Mouse (Mus musculus) midbrain, embryonic 16.5 days (tissue): Measurements from ENCODE around the gene Vwa1. TPM values are rescaled to one million over a fixed set of nuclear protein-coding genes. Genes with fewer than 3 reads are reported as not detected.

Source experiments
- ATAC-seq: fragments of 200-750 bp; cut with Nextera tagmentation; 2 replicates; pipeline ENCODE4 v1.8.0; 2017; ENCODE audit warnings: moderate TSS enrichment
- H3K27ac ChIP-seq: fragments of 300-500 bp; sonication (generic); 2 replicates; pipeline ENCODE4 v1.5.1; 2014; ENCODE audit warnings: mild to moderate bottlenecking, low read length, mixed read lengths
- H3K27me3 ChIP-seq: fragments of 300-500 bp; sonication (generic); 2 replicates; pipeline ENCODE4 v1.6.1; 2014; ENCODE audit warnings: low read depth, low read length, mixed read lengths; ENCODE audit not compliant: control insufficient read depth, insufficient read depth
- H3K36me3 ChIP-seq: fragments of 300-500 bp; sonication (generic); 2 replicates; pipeline ENCODE4 v1.6.1; 2014; ENCODE audit warnings: mild to moderate bottlenecking, low read length, moderate library complexity, mixed read lengths; ENCODE audit not compliant: control insufficient read depth, insufficient read depth
- H3K4me1 ChIP-seq: fragments of 300-500 bp; sonication (generic); 2 replicates; pipeline ENCODE4 v1.6.1; 2014; ENCODE audit warnings: mild to moderate bottlenecking, low read length, mixed read lengths; ENCODE audit not compliant: control insufficient read depth, insufficient read depth
- H3K4me2 ChIP-seq: fragments of 300-500 bp; sonication (generic); 2 replicates; pipeline ENCODE4 v1.6.1; 2014; ENCODE audit warnings: mild to moderate bottlenecking, low read length, mixed read lengths
- H3K4me3 ChIP-seq: fragments of 300-500 bp; sonication (generic); 2 replicates; pipeline ENCODE4 v1.5.1; 2014; ENCODE audit warnings: low read depth, mild to moderate bottlenecking, low read length, moderate library complexity, mixed read lengths
- H3K9ac ChIP-seq: fragments of 300-500 bp; sonication (generic); 2 replicates; pipeline ENCODE4 v1.6.1; 2014; ENCODE audit warnings: low read depth, low read length, mixed read lengths
- H3K9me3 ChIP-seq: fragments of 300-500 bp; sonication (generic); replicated peaks from 2 replicates; pipeline ENCODE4 v1.6.1; 2014; ENCODE audit warnings: mild to moderate bottlenecking, low read length, mixed read lengths; ENCODE audit not compliant: control insufficient read depth, poor library complexity, severe bottlenecking
- WGBS: fragments of 180-500 bp; shearing (Covaris S2); extraction: QIAGEN DNeasy Blood & Tissue Kit; methylation state at CpG from one replicate; pipeline ENCODE4 v1.1.7; 2014; 5-methylcytosine and 5-hydroxymethylcytosine counted together
- microRNA-seq: library from miRNA; unstranded; fragments of <30 nt; microRNA quantifications from one replicate; pipeline ENCODE4, GENCODE M21; 2017
- polyA plus RNA-seq: library from polyadenylated mRNA; unstranded; fragments of >200 nt; fragmentation: Nextera tagmentation; extraction: Ambion mirVana; gene quantifications from 2 replicates; pipeline ENCODE4 v1.2.1, GENCODE M21; 2015

Vwa1 gene
- polyA plus RNA-seq, 1 experiment from 2014 or later = 31.0 TPM

DNA sequence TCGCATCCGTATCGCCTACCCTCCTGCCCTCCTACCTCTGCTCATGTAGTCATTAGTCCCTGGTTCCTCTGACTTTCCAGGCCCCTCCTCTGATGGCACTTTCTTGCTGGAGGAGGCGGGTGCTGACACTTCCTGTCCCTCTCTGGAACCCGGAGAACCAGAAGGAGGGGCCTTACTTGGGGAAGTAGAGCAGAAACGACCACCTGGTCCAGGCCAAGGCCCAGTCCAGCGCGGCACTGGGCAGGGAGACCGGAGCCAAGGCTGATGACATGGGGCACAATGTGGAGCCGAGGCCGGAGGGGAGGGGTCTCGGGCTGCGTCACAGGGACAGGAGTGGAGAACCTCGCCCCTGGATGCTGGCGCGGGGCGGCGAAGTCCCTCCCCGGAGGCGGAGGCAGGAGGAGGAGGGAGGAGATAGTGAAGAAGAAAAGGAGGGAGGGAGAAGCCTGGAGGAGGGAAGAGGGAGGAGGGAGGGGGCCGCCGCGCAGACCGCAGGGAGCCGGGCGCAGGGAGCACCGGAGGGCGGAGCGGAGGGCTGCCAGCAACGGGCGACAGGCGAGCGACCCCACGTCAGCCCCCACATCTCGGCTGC is 40.1 kb downstream of the Vwa1 start, which contains the start of gene Tmem240:
TSS of gene Tmem240 (plus strand) at position 451 of the 592 bp plus-strand sequence.
- Histone ChIP-seq H3K27me3 (no peaks in the 10 kb centered on the region), H3K9ac (peak within 1 kb of the TSS; percentile 96), H3K27ac (peak within 1 kb of the TSS; percentile 96), H3K9me3 (no peaks in the 10 kb centered on the region), H3K4me2 (peak within 1 kb of the TSS; percentile 91), H3K4me3 (peak within 1 kb of the TSS; percentile 88), H3K36me3 (peaks cover 2% of the 10 kb centered on the region), H3K4me1 (peaks cover 26% of the 10 kb centered on the region)
- WGBS = under 1% methylated on average over 22 of the region's 35 CpGs
- ATAC-seq = peak; percentile 90

GRCm38 (mm10) chr4:155733267-155733666 is 41.2 kb downstream of the Vwa1 start:
- Histone ChIP-seq H3K9ac (no peak overlapping the region), H3K36me3 (no peaks in the 10 kb centered on the region; the same call in 1 of the 2 replicates), H3K27ac (no peak overlapping the region), H3K4me1 (peaks cover 26% of the 10 kb centered on the region), H3K4me3 (no peak overlapping the region), H3K9me3 (no peaks in the 10 kb centered on the region), H3K4me2 (peak overlapping the region; percentile 91; the same call in 1 of the 2 replicates), H3K27me3 (no peaks in the 10 kb centered on the region)
- no peak for ATAC-seq
- WGBS = 87% methylated on average over 10 of the region's 10 CpGs

DNA sequence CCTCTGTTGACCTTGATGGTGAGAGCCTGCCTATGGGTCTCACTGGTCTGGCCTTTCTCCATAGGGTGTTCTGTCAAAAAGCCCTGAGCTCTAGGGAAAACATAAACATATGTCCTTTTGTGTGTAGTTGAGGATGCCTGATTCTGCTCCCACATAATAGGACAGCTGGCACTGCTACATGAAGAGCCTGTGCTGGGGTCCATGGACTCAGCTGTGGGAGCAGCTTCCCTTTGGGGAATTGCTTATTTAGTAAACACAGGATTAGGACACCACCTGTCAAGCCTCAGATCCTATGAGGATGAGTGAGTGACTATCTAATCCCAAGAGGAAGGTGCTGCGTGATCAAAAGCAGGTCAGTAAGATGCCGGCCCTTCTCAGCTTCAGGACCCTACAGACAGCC is 46.5 kb downstream of the Vwa1 start:
- no peak overlapping the region for H3K9ac ChIP-seq
- H3K4me3 ChIP-seq = no peak overlapping the region
- H3K27me3 ChIP-seq = no peaks in the 10 kb centered on the region
- no peaks in the 10 kb centered on the region for H3K9me3 ChIP-seq
- ATAC-seq = no peak
- 47% methylated on average over 2 of the region's 2 CpGs for WGBS
- H3K27ac ChIP-seq = no peak overlapping the region
- H3K4me2 ChIP-seq = no peak overlapping the region
- peaks cover 3% of the 10 kb centered on the region for H3K36me3 ChIP-seq
- H3K4me1 ChIP-seq = no peaks in the 10 kb centered on the region; the same call in 1 of the 2 replicates

GRCm38 (mm10) chr4:155721668-155722083 is 52.8 kb downstream of the Vwa1 start:
- Histone ChIP-seq H3K4me3 (no peak overlapping the region), H3K4me2 (no peak overlapping the region), H3K9me3 (no peaks in the 10 kb centered on the region), H3K4me1 (no peaks in the 10 kb centered on the region), H3K9ac (no peak overlapping the region), H3K27me3 (no peaks in the 10 kb centered on the region), H3K27ac (no peak overlapping the region), H3K36me3 (peaks cover 6% of the 10 kb centered on the region; the same call in 1 of the 2 replicates)
- ATAC-seq = no peak
- WGBS = 52% methylated on average over 4 of the region's 4 CpGs

Small RNAs within 50 kb of the gene (microRNA-seq; reads per million reads assigned to microRNA genes)
- not detected for gene Gm27743

Other genes starting within 250 kb of the Vwa1 start
- 77.1 and 79.9 TPM in 2 replicates for gene Nadk, start 212.3 kb downstream of the Vwa1 start, polyA plus RNA-seq
- gene Slc35e2, start 173.3 kb downstream of the Vwa1 start, polyA plus RNA-seq = 14.7 and 15.5 TPM in 2 replicates
- 57.2 and 58.9 TPM in 2 replicates for gene Cdk11b, start 149.8 kb downstream of the Vwa1 start, polyA plus RNA-seq
- gene Gm10563, start 129.3 kb downstream of the Vwa1 start, polyA plus RNA-seq = not detected in 2 replicates
- 3.1 and 4.6 TPM in 2 replicates for gene Mmp23, start 121.3 kb downstream of the Vwa1 start, polyA plus RNA-seq
- 57.3 and 60.9 TPM in 2 replicates for gene Mib2, start 105.5 kb downstream of the Vwa1 start, polyA plus RNA-seq
- 11.4 and 12.2 TPM in 2 replicates for gene Fndc10, start 80.4 kb downstream of the Vwa1 start, polyA plus RNA-seq
- 151 and 153 TPM in 2 replicates for gene Ssu72, start 69.9 kb downstream of the Vwa1 start, polyA plus RNA-seq
- 22.0 and 25.3 TPM in 2 replicates for gene Tmem240, start 39.9 kb downstream of the Vwa1 start, polyA plus RNA-seq
- gene Atad3a, start 13.6 kb downstream of the Vwa1 start, polyA plus RNA-seq = 87.9 and 93.2 TPM in 2 replicates
- 0.85 and 1.1 TPM in 2 replicates for gene Tmem88b, start 11.2 kb upstream of the Vwa1 start, polyA plus RNA-seq
- not detected in 2 replicates for gene Ankrd65, start 15.7 kb upstream of the Vwa1 start, polyA plus RNA-seq
- gene Mrpl20, start 28.2 kb upstream of the Vwa1 start, polyA plus RNA-seq = 243 and 257 TPM in 2 replicates
- gene Ccnl2, start 37.8 kb upstream of the Vwa1 start, polyA plus RNA-seq = 148 and 154 TPM in 2 replicates
- gene Aurkaip1, start 56.6 kb upstream of the Vwa1 start, polyA plus RNA-seq = 131 and 134 TPM in 2 replicates
- gene Mxra8, start 65.0 kb upstream of the Vwa1 start, polyA plus RNA-seq = 16.9 and 21.1 TPM in 2 replicates
- gene Dvl1, start 72.7 kb upstream of the Vwa1 start, polyA plus RNA-seq = 10.3 and 11.0 TPM in 2 replicates
- gene Tas1r3, start 88.7 kb upstream of the Vwa1 start, polyA plus RNA-seq = 0.29 and 0.58 TPM in 2 replicates
- gene Cptp, start 94.7 kb upstream of the Vwa1 start, polyA plus RNA-seq = 25.1 and 28.1 TPM in 2 replicates
- gene Ints11, start 94.8 kb upstream of the Vwa1 start, polyA plus RNA-seq = 75.7 and 78.7 TPM in 2 replicates
- 56.3 and 63.9 TPM in 2 replicates for gene Pusl1, start 117.1 kb upstream of the Vwa1 start, polyA plus RNA-seq
- 77.4 and 78.1 TPM in 2 replicates for gene Acap3, start 117.1 kb upstream of the Vwa1 start, polyA plus RNA-seq
- gene Ube2j2, start 169.1 kb upstream of the Vwa1 start, polyA plus RNA-seq = 109 and 110 TPM in 2 replicates
- gene C1qtnf12, start 187.6 kb upstream of the Vwa1 start, polyA plus RNA-seq = 6.6 and 7.8 TPM in 2 replicates
- gene B3galt6, start 218.0 kb upstream of the Vwa1 start, polyA plus RNA-seq = 37.8 and 41.0 TPM in 2 replicates
- gene Sdf4, start 218.2 kb upstream of the Vwa1 start, polyA plus RNA-seq = 112 and 114 TPM in 2 replicates
- gene Tnfrsf4, start 239.1 kb upstream of the Vwa1 start, polyA plus RNA-seq = 0.91 TPM in 1 of 2 replicates, not detected in the other